Mouse (Mus musculus) liver, embryonic 14.5 days (tissue): ENCODE measurements around the gene Mgam.

Experiments used
- CTCF ChIP-seq: IDR thresholded peaks from 2 replicates; pipeline ENCODE4 v1.5.1; 2016; ENCODE audit warnings: antibody characterized with exemption, low read depth, control low read depth
- EP300 ChIP-seq: IDR thresholded peaks from 2 replicates; pipeline ENCODE4 v1.6.1; 2016; ENCODE audit warnings: antibody characterized with exemption, low read depth

DNA sequence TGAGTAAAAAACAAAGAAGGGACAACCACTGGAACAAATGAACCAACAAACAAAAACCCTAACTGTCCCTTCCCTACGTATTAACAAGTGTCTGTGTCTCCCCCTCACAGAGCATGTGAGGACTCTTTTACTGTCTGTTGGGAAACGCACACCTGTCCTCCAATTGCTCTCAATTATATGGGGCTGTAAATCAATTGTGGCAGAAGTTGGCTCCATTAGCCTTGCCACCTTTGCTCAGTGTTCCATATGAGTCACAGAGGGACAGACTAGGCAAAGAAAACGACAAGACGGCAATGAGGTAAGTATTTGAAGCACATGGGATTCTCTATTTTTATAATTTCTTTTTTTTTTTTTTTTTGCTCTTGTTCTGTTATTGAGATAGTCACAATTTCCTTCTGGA lies 149.8 kb downstream of the Mgam start:
- TF ChIP-seq CTCF (no peak), EP300 (no peak)
